Mouse (Mus musculus) heart, adult 8-10 months (tissue): ENCODE measurements around the gene Esrrg. TPM values are rescaled to one million over a fixed set of nuclear protein-coding genes. Genes with fewer than 3 reads are reported as not detected.

ENCODE experiments used
- DNase-seq: peaks from one replicate; pipeline ENCODE4 v3.0.0; 2022; ENCODE audit warnings: low spot score
- total RNA-seq, 4 experiments: library from RNA; stranded (reverse); gene quantifications; 2 replicates each; pipeline ENCODE4 v1.2.4; 2022

Gene Esrrg
- total RNA-seq, 4 experiments from 2014 or later, result 44.1 to 47.4 (median 45.1) TPM

DNA sequence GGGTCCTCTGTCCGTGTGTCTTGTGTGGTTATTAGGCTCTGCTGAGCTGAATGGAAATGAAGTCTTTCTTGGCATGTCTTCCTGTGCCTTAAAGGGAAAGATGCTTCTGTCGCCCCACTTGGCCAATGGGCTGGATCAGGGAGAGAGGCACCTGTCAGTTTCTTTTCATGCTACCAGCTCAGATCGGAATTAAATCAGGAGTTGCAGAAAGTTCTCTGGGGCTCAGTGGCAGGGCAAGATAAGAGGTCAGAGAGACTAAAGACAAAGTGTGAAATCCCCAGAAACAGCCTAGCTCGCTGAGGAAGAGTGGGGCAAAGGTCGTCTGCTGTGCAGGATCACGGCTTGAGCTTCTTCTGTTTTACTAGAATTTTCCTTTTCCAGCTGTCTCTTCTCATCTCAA lies 97.5 kb downstream of the Esrrg start:
- DNase-seq, result no peak

DNA sequence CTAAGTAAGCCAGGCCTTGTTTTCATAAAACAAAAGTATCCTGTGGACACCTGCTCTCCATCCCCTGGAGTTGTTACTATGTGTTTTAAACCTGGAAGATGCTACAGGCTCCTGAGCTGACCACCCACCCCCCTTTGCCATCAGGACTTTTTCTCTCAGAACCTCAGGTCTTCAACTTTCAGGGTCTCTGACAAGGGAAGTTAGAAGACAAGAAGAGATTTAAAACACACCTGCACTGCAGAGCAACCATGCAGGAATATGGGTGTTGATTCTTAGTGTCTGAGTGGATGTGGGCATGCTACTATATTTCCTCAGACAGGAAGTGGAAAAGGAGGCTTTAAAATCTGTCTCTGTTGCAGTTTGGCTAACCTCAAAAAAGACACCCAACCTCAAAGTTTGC lies 98.6 kb downstream of the Esrrg start:
- no peak for DNase-seq

DNA sequence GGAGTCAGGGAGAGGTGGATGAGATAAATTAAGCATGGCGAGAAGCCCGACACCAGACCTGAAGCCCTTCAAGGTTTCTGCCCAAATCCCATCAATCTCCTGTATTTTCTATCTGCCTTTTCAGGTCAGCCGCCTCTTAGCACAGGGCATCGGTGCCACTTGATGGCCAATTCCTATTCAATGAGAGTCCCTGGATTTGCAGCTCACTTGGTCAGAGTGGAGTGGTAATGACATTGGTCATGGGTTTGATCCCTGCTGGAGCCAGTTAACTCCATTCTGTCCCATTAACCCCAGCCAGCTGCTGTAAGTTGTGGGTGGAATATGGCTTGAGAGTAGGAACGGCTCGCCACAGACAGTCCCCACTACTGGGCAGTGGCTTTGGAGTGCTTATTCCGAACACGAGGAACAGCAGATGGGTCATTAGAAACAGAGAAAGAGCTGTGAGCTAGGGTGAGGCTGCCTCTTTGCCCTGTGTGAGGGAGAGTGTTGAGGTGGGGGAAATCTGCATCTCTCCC lies 101.9 kb downstream of the Esrrg start:
- no peak for DNase-seq

DNA sequence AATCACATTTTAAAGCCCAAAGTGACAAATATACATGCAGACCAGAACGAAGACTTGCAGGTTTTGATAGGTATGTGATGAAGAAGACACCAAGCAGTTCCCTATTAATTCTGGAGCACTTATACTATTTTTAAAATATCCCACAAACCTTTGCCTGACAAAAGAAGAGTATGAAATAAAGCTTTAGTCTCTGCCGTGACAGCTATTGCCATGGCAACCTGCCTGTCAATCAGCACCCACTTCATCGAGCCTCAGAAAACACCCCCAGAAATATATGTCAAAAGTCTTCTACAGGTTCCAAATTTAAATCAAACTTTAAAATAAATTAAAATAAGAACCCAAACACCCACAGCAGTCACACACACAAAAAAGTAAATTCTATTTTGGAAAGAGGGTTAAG lies 112.4 kb downstream of the Esrrg start:
- no peak for DNase-seq

DNA sequence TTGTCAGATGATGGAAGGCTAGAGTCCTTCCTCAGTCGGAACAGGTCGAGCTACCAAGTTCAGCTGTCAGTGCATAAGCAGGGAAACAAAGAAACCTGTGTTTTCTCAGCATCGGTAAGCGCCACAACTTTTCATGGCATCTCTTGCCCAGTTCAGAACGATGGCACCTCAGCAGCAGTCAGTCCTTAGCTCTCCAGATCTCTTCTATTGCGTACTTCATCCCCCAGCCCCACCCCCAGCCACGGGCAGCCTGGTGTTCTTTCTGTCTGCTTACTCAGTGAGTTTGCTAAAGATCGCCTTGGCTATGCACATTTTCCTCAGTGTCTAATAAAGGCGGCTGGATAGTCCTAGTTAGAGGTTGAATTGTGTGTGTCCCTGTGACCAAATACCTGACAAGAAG lies 113.4 kb downstream of the Esrrg start:
- no peak for DNase-seq

DNA sequence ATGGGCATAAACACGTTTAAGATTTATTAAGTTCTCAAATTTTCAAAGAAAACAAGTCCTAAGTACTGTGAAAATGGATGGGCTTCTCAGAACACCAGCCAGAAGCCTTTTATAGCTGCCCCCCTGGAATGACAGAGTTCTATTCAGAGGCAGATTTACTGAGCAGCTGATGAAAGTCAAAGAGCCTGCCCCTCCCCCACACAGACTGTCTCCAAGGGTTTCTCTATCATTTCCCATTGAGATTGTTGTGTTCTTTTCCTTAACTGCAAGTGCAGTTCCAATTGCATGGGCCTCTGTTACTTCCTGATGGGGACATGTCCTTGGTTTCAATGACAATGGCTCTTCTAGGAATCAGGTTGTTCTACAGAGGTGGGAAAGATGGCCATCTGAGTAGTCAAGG lies 116.1 kb downstream of the Esrrg start:
- DNase-seq, result no peak

DNA sequence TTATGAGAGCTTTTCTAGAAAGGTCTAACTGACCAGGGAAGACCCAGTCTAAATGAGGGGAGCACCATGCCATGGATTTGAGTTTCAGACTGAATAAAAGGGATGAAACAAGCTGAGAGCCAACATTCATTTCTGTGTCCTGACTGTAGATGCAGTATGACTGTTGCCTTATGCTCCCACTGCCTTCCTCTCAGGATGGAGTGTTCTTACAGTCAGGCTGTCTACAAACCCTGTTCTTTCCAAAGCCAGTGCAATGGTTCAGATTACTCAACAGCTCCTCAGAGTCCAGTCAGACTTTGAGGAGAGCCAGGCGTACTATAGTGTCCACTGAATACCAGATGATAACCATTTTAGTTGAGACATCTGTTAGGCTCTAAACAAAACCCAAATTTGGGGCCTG lies 116.8 kb downstream of the Esrrg start:
- no peak for DNase-seq

DNA sequence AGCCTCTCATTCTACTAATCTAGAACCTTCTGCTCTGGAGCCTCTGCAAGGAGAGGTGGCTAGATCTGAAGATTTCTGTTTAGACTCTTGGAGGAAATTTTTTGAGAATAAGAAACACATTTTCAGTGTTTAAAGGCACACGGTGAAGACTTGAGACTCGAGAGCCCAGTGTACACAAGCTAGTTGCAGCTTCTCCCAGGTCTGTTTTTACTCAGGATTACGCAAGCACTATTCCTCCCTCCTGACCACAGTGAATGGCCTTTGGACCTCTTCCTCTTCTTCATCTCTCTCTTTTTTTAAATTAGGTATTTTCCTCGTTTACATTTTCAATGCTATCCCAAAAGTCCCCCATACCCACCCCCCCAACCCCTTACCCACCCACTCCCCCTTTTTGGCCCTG lies 122.6 kb downstream of the Esrrg start:
- no peak for DNase-seq

DNA sequence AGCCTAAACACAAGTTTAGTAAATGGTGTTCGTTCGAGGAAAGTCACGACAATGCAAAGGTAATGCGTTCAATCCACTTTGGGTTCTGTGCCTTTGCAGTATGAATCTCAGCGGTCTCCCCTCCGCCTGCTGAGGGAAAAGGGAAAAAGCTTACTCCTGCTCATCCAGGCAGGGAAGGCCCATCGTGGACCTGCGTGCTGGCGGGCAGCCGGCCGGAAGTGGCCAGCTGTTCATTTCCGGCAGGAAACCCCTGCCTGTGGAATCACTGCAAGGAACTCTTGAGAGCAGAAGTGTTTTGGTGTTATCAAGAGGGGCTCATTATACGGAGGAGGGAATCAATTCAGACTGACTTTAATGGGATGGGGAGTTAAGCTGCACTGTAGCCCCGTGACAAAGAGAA lies 127.9 kb downstream of the Esrrg start:
- no peak for DNase-seq

DNA sequence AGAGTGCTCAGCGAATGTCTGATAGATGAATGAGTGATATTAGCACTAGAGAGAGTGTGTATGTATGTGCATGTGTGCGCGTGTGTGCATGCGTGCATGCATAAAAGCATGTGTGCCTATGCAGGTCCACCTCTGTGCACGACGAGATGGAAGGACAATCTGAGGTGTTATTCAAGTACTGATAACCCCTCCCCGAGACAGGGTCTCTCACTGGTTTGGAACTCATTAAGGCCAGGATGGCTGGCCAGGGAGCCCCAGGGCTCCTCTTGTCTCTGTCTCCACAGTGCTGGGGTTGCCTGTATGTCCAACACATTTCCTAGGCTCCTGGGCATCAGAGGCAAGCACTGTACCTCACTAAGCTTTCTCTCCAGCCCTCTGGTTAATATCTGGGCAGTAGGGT lies 128.7 kb downstream of the Esrrg start:
- DNase-seq, result no peak

DNA sequence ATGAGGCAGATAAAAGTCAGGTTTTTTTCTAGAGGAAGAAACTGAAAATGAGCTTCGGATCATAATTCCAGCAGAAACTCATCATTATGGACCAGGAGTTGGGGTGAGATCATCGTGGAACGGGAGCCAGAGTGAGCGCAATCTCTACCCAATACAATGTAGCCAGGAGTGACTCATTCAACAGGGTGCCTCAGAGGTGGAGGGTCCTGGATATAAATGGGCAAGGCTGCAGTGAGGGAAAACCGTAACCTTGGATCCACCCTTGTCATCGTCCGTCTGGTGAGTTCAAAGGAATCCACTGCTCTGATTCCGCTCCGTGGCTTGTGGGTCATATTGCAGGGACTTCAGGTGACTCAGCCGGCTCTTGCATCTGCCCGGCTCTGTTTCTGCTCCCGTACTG lies 131.9 kb downstream of the Esrrg start:
- no peak for DNase-seq

DNA sequence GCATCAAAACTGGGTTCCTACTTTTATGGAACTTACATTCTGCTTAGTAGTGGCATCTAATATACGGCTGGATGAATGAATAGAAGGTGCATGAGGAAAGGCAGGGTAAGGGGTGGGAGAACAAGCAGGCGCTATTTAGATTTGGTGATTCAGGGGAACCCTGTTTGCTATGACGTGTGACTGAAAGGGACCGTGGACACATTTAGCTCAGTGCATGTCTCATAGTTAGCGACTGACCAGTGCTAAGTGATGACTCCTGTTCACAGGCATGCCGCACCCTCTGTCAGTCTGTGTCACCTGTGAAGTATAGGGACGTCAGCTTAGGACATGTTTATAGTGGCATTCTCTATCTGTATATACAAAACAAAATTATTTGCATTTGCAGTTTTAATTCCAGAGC lies 132.7 kb downstream of the Esrrg start:
- DNase-seq, result no peak

DNA sequence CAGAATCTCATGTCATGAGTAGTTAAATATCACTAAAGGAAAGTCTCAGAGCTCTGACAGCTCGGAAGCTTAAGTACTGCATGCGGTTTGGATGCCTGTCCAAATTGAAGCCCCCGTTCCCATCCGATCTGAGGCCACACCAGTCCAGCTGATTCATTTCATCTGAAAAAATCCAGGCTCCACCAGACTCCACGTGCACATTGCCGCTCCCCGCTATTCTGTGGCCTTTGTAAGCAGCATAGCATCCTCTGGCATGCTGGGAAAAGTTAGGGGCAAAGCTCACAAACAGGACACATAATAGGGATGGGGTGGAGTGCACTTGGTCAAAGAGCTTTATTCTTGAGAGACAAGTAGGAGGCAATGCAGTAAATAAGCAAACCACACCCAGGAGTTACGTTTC lies 133.5 kb downstream of the Esrrg start:
- no peak for DNase-seq

DNA sequence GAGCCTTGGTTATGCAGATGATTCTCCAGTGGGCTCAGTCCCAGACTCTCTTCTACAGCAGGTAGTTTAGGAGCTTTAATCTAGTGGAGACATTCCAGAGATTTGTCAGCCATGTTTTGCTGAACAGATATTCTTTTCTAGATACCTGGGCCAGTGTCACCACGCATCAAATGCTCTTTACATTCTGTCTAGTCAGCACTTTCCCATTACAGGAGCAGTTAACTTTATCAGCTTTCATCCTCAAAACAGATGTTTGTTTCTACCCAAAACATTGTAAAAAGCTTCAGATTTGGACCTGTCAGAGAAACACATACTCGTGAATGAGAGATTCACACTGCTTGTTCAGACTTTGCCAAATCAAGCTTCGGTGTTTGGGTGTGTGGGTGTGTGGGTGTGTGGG lies 140.7 kb downstream of the Esrrg start:
- DNase-seq, result no peak

DNA sequence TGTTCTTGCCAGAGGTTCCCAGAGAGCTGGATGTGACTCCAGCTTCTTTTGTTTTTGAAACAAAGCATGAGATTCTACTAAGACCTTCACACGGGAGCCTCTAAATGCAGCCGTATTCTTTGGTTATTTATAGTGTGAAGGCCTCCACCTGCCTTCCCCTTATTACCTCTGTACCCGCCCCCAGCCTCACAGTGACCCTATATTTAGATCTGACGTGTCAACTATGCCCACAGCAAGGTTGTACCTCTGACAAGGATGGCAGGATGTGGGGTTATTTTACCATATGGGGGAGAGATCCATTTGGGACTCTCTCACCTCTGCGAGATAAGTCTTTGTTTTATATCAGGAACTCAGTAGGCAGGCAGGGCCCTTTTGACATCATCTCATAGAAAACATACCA lies 141.3 kb downstream of the Esrrg start:
- no peak for DNase-seq

DNA sequence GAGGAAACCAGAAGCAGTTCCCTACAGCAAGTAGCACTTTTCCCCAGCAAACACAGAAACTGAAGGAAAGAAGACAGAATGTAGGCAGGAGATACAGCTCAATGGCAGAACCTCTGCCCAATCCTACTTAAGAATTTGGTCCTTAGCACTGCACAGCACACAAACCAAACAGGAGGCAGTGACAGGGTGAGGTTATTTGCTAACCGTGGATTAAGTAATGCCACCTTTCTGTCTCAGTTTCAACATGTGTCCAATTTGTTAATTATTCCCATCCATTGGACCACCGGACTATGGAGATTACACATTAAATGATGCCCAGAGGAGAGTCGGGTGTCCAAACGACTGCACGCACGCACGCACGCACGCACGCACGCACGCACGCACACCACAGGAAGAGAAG lies 146.9 kb downstream of the Esrrg start:
- DNase-seq, result no peak

DNA sequence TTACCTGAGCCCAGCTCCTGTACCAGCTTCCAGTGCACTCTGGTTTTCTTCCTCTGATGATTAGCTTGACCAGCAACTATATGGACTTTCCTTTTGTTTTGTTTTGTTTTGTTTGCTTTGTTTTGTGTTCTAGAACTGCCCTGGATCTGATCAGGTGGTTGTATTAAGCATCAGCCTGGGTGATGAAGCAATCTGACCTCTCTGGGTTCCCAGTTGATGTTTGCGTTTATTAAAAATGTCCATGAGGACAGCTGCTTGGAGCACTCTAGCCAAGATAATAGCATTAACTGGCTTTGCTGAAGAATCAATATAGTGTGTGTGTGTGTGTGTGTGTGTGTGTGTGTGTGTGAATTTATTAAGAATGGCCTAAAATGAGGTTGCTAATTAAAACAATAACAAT lies 149.4 kb downstream of the Esrrg start:
- DNase-seq, result no peak

DNA sequence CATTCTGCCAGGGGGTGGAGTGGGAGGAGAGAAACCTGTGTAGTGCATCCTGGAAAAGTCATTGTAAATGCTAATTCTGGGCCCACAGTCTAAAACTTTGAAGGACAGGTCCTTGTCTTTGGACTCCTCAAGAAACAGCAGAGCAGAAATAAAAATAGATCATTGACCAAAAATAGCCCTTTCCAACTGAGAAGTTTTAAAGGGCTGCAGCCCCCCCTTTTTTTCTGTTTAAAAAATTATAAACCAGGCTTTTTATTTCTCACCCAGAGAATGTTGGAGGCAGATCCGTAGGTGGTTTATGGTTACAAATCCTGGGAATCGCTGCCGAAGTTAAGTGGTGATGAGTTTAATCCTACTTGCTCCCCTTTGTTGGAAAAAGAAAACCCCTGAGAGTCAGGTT lies 150.0 kb downstream of the Esrrg start:
- no peak for DNase-seq

DNA sequence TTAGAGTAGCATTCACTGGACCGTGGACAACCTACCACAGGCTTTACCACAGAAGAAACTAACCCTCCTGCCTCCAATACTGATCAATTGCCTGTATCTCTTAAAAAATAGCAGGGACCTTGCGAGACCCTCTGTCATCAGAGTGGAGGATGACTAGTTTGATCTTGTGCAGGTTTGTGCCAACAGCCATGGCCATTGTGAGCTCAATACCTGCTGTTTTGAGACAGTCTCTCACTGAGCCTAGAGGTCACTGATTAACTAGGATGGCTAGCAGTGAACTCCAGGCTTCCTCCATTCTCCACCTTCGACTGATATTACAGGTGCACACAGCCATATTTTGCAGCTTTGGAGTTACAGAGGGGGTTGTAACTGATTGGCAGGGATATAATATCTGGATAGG lies 150.9 kb downstream of the Esrrg start:
- DNase-seq, result no peak

DNA sequence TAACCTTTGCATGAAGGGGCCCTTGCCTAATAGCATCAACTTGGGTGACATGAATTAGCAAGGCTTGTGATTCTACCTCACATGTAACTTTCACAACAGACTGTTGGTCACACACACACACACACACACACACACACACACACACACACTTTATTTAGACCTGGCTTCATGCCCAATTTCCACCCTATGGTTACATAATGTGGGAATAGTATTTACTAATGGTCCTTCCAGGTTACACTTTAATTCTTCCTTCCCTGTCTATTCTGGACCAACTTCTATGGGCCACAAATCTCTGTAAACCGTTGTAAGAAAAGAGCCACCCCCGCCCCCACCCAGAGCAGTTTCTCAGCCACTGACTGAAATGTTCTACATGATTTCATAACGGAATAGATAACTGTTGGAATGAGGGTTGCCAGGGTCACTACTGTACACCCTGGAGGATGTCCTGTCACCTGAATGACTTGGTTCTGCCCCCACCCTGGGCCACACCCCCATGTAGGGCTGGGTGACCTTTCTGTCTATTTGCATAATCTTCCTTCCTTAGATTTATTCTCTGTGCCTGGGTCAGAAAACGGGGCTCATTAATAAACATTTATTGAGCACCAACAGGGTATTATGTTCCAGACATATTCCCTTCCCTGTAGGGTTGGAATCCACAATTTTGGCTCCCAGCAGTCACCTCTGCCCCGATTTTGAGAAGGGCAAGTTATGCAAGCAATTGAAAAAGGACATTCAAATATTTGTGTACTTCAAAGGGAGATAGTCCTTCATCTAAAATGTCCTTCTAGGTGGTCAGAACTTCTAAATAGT lies 154.3 kb downstream of the Esrrg start:
- DNase-seq, result peak; percentile 2

DNA sequence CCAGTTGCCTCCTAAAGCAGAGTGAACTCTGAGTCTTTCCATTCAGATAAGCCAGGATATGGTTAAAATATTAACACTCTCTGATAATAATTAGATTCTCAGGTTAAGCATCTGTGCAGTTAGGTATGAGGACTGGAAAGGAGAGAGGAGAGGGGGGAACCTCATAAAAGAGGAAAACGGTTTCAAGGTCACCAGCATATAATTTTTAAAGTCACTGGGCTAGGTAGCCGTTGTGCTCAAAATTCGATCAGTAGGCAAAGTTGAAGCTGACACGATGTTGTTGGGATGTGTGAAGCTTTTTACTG lies 154.8 kb downstream of the Esrrg start:
- no peak for DNase-seq

DNA sequence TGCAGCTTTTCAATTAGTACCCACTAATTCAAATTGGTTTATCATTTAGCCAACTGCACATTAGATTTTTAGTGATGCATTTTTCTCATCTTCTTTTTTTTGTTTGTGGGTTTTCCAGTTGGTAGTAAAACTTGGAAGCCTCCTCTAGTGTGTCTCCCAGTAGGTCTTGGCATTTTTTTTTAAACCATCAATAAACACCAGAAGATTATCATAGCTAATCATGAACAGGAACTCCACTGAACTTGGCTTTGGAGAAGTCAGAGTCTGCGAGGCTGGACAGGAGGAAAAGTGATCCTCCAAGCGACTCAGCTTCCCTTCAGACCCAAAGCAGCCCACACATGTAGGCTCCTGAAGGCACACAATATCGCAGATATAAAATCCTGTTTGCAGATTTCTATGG lies 155.2 kb downstream of the Esrrg start:
- no peak for DNase-seq

DNA sequence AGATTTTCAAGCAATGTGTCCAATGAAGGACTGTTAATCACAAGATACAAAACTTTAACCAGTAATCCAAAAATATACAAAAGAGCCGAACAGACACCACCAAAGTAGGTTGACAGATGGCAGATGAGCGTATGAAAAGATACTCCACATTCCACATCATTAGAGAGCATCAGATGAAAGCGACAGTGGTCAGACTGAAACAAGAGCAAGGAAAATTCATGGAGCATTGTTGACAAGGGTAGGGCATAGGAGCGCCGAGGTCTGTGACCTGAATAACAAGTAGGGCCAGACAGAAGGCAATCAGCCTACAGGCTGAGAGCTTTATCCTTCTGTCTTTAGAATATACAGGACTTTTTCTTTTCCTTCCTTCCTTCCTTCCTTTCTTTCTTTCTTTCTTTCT lies 157.0 kb downstream of the Esrrg start:
- no peak for DNase-seq

DNA sequence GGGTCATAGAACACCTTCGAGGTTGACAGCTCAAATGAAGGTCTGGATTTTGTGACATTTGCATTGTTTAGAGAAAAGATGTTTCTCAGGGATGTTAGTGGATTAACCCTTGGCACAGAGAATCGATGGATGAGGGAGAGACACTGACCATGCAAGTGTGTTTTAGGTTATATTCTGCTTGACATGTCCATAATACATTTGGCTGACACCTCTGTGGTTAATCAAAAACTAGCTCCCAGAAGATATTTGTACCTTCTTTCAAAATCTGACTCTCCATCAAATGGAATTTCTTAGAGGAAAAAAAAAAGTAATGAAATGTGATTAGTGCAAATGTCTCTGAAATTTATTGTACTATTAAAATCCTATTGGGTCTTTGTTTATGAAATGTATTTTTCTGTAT lies 158.8 kb downstream of the Esrrg start:
- DNase-seq, result no peak
